Mouse (Mus musculus) liver, embryonic 15.5 days (tissue): ENCODE results near the gene Il27. TPM values are rescaled to one million over a fixed set of nuclear protein-coding genes. Genes with fewer than 3 reads are reported as not detected.

ENCODE experiments used
- ATAC-seq: fragments of 200-750 bp; cut with Nextera tagmentation; 2 replicates; pipeline ENCODE4 v1.8.0; 2017; ENCODE audit warnings: moderate number of reproducible peaks, mild to moderate bottlenecking, moderate library complexity; ENCODE audit not compliant: insufficient read depth
- H3K27ac ChIP-seq: fragments of 300-500 bp; sonication (generic); replicated peaks from 2 replicates; pipeline ENCODE4 v1.5.1; 2015; ENCODE audit warnings: mild to moderate bottlenecking, inconsistent platforms
- H3K27me3 ChIP-seq: fragments of 300-500 bp; sonication (generic); 2 replicates; pipeline ENCODE4 v1.6.1; 2015; ENCODE audit warnings: mild to moderate bottlenecking, inconsistent platforms
- H3K36me3 ChIP-seq: fragments of 300-500 bp; sonication (generic); replicated peaks from 2 replicates; pipeline ENCODE4 v1.6.1; 2015; ENCODE audit warnings: moderate library complexity, mild to moderate bottlenecking, inconsistent platforms
- H3K4me1 ChIP-seq: fragments of 300-500 bp; sonication (generic); replicated peaks from 2 replicates; pipeline ENCODE4 v1.6.1; 2015; ENCODE audit warnings: inconsistent platforms
- H3K4me2 ChIP-seq: fragments of 300-500 bp; sonication (generic); 2 replicates; pipeline ENCODE4 v1.6.1; 2015; ENCODE audit warnings: moderate library complexity, mild to moderate bottlenecking, inconsistent platforms
- H3K4me3 ChIP-seq: fragments of 300-500 bp; sonication (generic); replicated peaks from 2 replicates; pipeline ENCODE4 v1.5.1; 2015; ENCODE audit warnings: mild to moderate bottlenecking, inconsistent platforms
- H3K9ac ChIP-seq: fragments of 300-500 bp; sonication (generic); 2 replicates; pipeline ENCODE4 v1.6.1; 2015; ENCODE audit warnings: moderate library complexity, mild to moderate bottlenecking, inconsistent platforms
- H3K9me3 ChIP-seq: fragments of 300-500 bp; sonication (generic); replicated peaks from 2 replicates; pipeline ENCODE4 v1.6.1; 2016; ENCODE audit warnings: inconsistent platforms
- WGBS: fragments of 180-500 bp; shearing (Covaris S2); methylation state at CpG from one replicate; pipeline ENCODE4 v1.1.7; 2015; ENCODE audit warnings: mixed read lengths; ENCODE audit not compliant: insufficient replicate concordance; 5-methylcytosine and 5-hydroxymethylcytosine counted together
- polyA plus RNA-seq: library from polyadenylated mRNA; unstranded; fragments of >200 nt; fragmentation: Nextera tagmentation; extraction: Ambion mirVana; gene quantifications from 2 replicates; pipeline ENCODE4 v1.2.1, GENCODE M21; 2015

The Il27 gene
- polyA plus RNA-seq, 1 experiment from 2014 or later = 0.12 TPM

- WGBS = under 1% methylated on average over 22 of the region's 22 CpGs
Observed at GRCm38 (mm10) chr7:126583251-126583709, 11.5 kb downstream of the Il27 start.

GRCm38 (mm10) chr7:126582759-126583158 lies 12.0 kb downstream of the Il27 start:
- WGBS = 6% methylated on average over 20 of the region's 20 CpGs
- Histone ChIP-seq H3K27ac (peak overlapping the region; percentile 68; the same call in 1 of the 2 replicates), H3K4me2 (peak overlapping the region; percentile 89), H3K4me1 (peaks cover 25% of the 10 kb centered on the region), H3K9ac (peak overlapping the region; percentile 25), H3K36me3 (peaks cover 12% of the 10 kb centered on the region; the same call in 1 of the 2 replicates), H3K4me3 (peak overlapping the region; percentile 61), H3K9me3 (no peaks in the 10 kb centered on the region), H3K27me3 (peaks cover 15% of the 10 kb centered on the region; the same call in 1 of the 2 replicates)
- ATAC-seq = peak; percentile 20; the same call in 1 of the 2 replicates

More at GRCm38 (mm10) chr7:126583251-126583709, 11.5 kb downstream of the Il27 start:
- peak overlapping the region; percentile 89 for H3K4me2 ChIP-seq
- peak overlapping the region; percentile 61 for H3K4me3 ChIP-seq
- peak; percentile 72 for ATAC-seq
- H3K9me3 ChIP-seq = no peaks in the 10 kb centered on the region
- 0 out of 2 replicates have a peak, but pooled peaks cover 11% of the 10 kb centered on the region for H3K36me3 ChIP-seq
- peak overlapping the region; percentile 68 for H3K27ac ChIP-seq
- peaks cover 28% of the 10 kb centered on the region for H3K4me1 ChIP-seq
- H3K9ac ChIP-seq = peak overlapping the region; percentile 25
- H3K27me3 ChIP-seq = peaks cover 15% of the 10 kb centered on the region; the same call in 1 of the 2 replicates

- Histone ChIP-seq H3K4me1 (peaks cover 18% of the 10 kb centered on the region), H3K4me2 (no peak overlapping the region), H3K36me3 (peaks cover 19% of the 10 kb centered on the region; the same call in 1 of the 2 replicates), H3K9ac (no peak overlapping the region), H3K9me3 (no peaks in the 10 kb centered on the region), H3K27me3 (0 out of 2 replicates have a peak, but pooled peaks cover 9% of the 10 kb centered on the region), H3K4me3 (no peak overlapping the region), H3K27ac (no peak overlapping the region)
- no peak for ATAC-seq
- 67% methylated on average over 6 of the region's 6 CpGs for WGBS
Observed at GRCm38 (mm10) chr7:126581661-126582060, 13.1 kb downstream of the Il27 start.

GRCm38 (mm10) chr7:126579172-126579571 lies 15.6 kb downstream of the Il27 start:
- no peak for ATAC-seq
- no peaks in the 10 kb centered on the region for H3K27me3 ChIP-seq
- H3K36me3 ChIP-seq = peaks cover 30% of the 10 kb centered on the region
- no peak overlapping the region for H3K4me2 ChIP-seq
- no peaks in the 10 kb centered on the region for H3K9me3 ChIP-seq
- WGBS = 66% methylated on average over 8 of the region's 8 CpGs
- no peak overlapping the region for H3K9ac ChIP-seq
- no peak overlapping the region for H3K4me3 ChIP-seq
- no peak overlapping the region for H3K27ac ChIP-seq
- peaks cover 12% of the 10 kb centered on the region for H3K4me1 ChIP-seq

GRCm38 (mm10) chr7:126576946-126577345 lies 17.8 kb downstream of the Il27 start:
- no peak for ATAC-seq
- WGBS = 49% methylated on average over 8 of the region's 8 CpGs
- no peaks in the 10 kb centered on the region for H3K4me1 ChIP-seq

GRCm38 (mm10) chr7:126566094-126566765 lies 28.5 kb downstream of the Il27 start, which contains the start of gene Eif3c:
Gene Eif3c (minus strand): TSS chr7:126566411.
- under 1% methylated on average over 46 of the region's 46 CpGs for WGBS
- peak within 1 kb of the TSS; percentile 74 for H3K4me2 ChIP-seq
- H3K4me3 ChIP-seq = peak within 1 kb of the TSS; percentile 86
- H3K9me3 ChIP-seq = no peaks in the 10 kb centered on the region
- peak; percentile 97 for ATAC-seq
- peak within 1 kb of the TSS; percentile 82 for H3K27ac ChIP-seq
- no peaks in the 10 kb centered on the region for H3K27me3 ChIP-seq
- peaks cover 35% of the 10 kb centered on the region for H3K36me3 ChIP-seq
- H3K4me1 ChIP-seq = peaks cover 18% of the 10 kb centered on the region
- H3K9ac ChIP-seq = peak within 1 kb of the TSS; percentile 91

More at GRCm38 (mm10) chr7:126576946-126577345, 17.8 kb downstream of the Il27 start:
- H3K4me3 ChIP-seq = no peak overlapping the region
- no peaks in the 10 kb centered on the region for H3K9me3 ChIP-seq
- H3K4me2 ChIP-seq = no peak overlapping the region
- H3K9ac ChIP-seq = no peak overlapping the region
- no peaks in the 10 kb centered on the region for H3K27me3 ChIP-seq
- peaks cover 37% of the 10 kb centered on the region for H3K36me3 ChIP-seq
- H3K27ac ChIP-seq = no peak overlapping the region

- H3K9ac ChIP-seq = peak overlapping the region; percentile 91
- H3K4me3 ChIP-seq = peak overlapping the region; percentile 86
- peaks cover 41% of the 10 kb centered on the region for H3K36me3 ChIP-seq
- H3K4me2 ChIP-seq = peak overlapping the region; percentile 74
- WGBS = 1% methylated on average over 28 of the region's 28 CpGs
- H3K9me3 ChIP-seq = no peaks in the 10 kb centered on the region
- ATAC-seq = peak; percentile 30
- peak overlapping the region; percentile 82 for H3K27ac ChIP-seq
- peaks cover 18% of the 10 kb centered on the region for H3K4me1 ChIP-seq
- H3K27me3 ChIP-seq = no peaks in the 10 kb centered on the region
Observed at GRCm38 (mm10) chr7:126565693-126566092, 29.0 kb downstream of the Il27 start.

- no peak for ATAC-seq
- Histone ChIP-seq H3K4me2 (no peak overlapping the region), H3K27me3 (no peaks in the 10 kb centered on the region), H3K4me3 (no peak overlapping the region), H3K27ac (no peak overlapping the region), H3K9ac (no peak overlapping the region), H3K9me3 (no peaks in the 10 kb centered on the region), H3K36me3 (peaks cover 95% of the 10 kb centered on the region), H3K4me1 (no peaks in the 10 kb centered on the region)
- WGBS = 88% methylated on average over 5 of the region's 5 CpGs
Observed at GRCm38 (mm10) chr7:126556635-126557034, 38.1 kb downstream of the Il27 start.

- Histone ChIP-seq H3K4me3 (no peak overlapping the region), H3K36me3 (peaks cover 96% of the 10 kb centered on the region), H3K9ac (no peak overlapping the region), H3K9me3 (no peaks in the 10 kb centered on the region), H3K27ac (no peak overlapping the region), H3K27me3 (no peaks in the 10 kb centered on the region), H3K4me1 (no peaks in the 10 kb centered on the region), H3K4me2 (no peak overlapping the region)
- no peak for ATAC-seq
- 82% methylated on average over 1 of the region's 1 CpGs for WGBS
Observed at GRCm38 (mm10) chr7:126554796-126555195, 39.9 kb downstream of the Il27 start.

- H3K27ac ChIP-seq = no peak overlapping the region
- no peak overlapping the region for H3K4me3 ChIP-seq
- H3K4me1 ChIP-seq = no peaks in the 10 kb centered on the region
- no peak overlapping the region for H3K9ac ChIP-seq
- H3K9me3 ChIP-seq = no peaks in the 10 kb centered on the region
- no peaks in the 10 kb centered on the region for H3K27me3 ChIP-seq
- peaks cover 66% of the 10 kb centered on the region for H3K36me3 ChIP-seq
- no peak for ATAC-seq
- H3K4me2 ChIP-seq = no peak overlapping the region
- WGBS = 80% methylated on average over 2 of the region's 2 CpGs
Observed at GRCm38 (mm10) chr7:126545631-126546030, 49.1 kb downstream of the Il27 start.

GRCm38 (mm10) chr7:126541661-126542060 lies 53.1 kb downstream of the Il27 start:
- no peak for ATAC-seq
- 38% methylated on average over 1 of the region's 1 CpGs for WGBS
- Histone ChIP-seq H3K9me3 (no peaks in the 10 kb centered on the region), H3K4me1 (0 out of 2 replicates have a peak, but pooled peaks cover 5% of the 10 kb centered on the region), H3K4me3 (no peak overlapping the region), H3K27ac (no peak overlapping the region), H3K9ac (no peak overlapping the region), H3K4me2 (no peak overlapping the region), H3K36me3 (peaks cover 26% of the 10 kb centered on the region), H3K27me3 (peaks cover 6% of the 10 kb centered on the region)
